Mouse (Mus musculus): Measurements from ENCODE around the gene Accsl. TPM values are rescaled to one million over a fixed set of nuclear protein-coding genes. Genes with fewer than 3 reads are reported as not detected.

The Accsl gene
- polyA plus RNA-seq, 1 experiment from 2014 or later, result not detected

- DNase-seq (ENCODE audit: low read depth, low spot score) (no peak), ATAC-seq (no peak)
- H3K27me3 ChIP-seq, result peaks cover 10% of the 10 kb centered on the region
- no peak for TF ChIP-seq CTCF (IDR thresholded peaks at IDR 0.05)
- in situ Hi-C loops (cut with MboI; ENCODE audit: low pct_unique_long_range_greater_than_20kb), result no loop called here
- ChIA-PET CTCF (interaction anchor here (0.7 to 3.5 kb wide), 2 partner anchors 19 to 28 kb away, joined by 3 to 12 read pairs; partner anchors contain the start of gene Ext2), POLR2A (no interaction called here)
Measured at GRCm38 (mm10) chr2:93851303-93851702, 17.7 kb downstream of the Accsl start.

GRCm38 (mm10) chr2:93850317-93850944, 18.5 kb downstream of the Accsl start:
- in situ Hi-C loops (cut with MboI; ENCODE audit: low pct_unique_long_range_greater_than_20kb), result no loop called here
- TF ChIP-seq CTCF (IDR thresholded peaks at IDR 0.05), result no peak
- DNase-seq (ENCODE audit: low read depth, low spot score) (no peak), ATAC-seq (no peak)
- POLR2A ChIA-PET, result interaction anchor here (0.6 kb wide), 1 partner anchor 27 kb away, joined by 3 read pairs; no protein-coding TSS in a partner anchor
- CTCF ChIA-PET, result interaction anchor here (0.7 to 3.5 kb wide), 6 partner anchors 19 to 152 kb away, joined by 3 to 12 read pairs (median 3); partner anchors contain the start of genes Accsl and Ext2
- H3K27me3 ChIP-seq, result peaks cover under 1% of the 10 kb centered on the region

GRCm38 (mm10) chr2:93849505-93850089, 19.4 kb downstream of the Accsl start, which contains the start of gene Accs:
Gene Accs (minus strand): TSS chr2:93849943.
- ATAC-seq, result peak; percentile 97
- H3K27me3 ChIP-seq, result no peaks in the 10 kb centered on the region
- DNase-seq (ENCODE audit: low read depth, low spot score), result no peak
- ChIA-PET CTCF (interaction anchor here (0.7 to 3.5 kb wide), 7 partner anchors 12 to 153 kb away, joined by 3 to 12 read pairs (median 3); partner anchors contain the start of genes Accsl and Ext2), POLR2A (no interaction called here)
- TF ChIP-seq CTCF (IDR thresholded peaks at IDR 0.05), result no peak
- in situ Hi-C loops (cut with MboI; ENCODE audit: low pct_unique_long_range_greater_than_20kb), result no loop called here

GRCm38 (mm10) chr2:93841349-93841748, 27.6 kb downstream of the Accsl start:
- TF ChIP-seq CTCF (IDR thresholded peaks at IDR 0.05), result no peak
- CTCF ChIA-PET, result no interaction called here
- POLR2A ChIA-PET, result no interaction called here
- DNase-seq (ENCODE audit: low read depth, low spot score) (no peak), ATAC-seq (no peak)
- no peaks in the 10 kb centered on the region for H3K27me3 ChIP-seq
- in situ Hi-C loops (cut with MboI; ENCODE audit: low pct_unique_long_range_greater_than_20kb), result no loop called here

DNA sequence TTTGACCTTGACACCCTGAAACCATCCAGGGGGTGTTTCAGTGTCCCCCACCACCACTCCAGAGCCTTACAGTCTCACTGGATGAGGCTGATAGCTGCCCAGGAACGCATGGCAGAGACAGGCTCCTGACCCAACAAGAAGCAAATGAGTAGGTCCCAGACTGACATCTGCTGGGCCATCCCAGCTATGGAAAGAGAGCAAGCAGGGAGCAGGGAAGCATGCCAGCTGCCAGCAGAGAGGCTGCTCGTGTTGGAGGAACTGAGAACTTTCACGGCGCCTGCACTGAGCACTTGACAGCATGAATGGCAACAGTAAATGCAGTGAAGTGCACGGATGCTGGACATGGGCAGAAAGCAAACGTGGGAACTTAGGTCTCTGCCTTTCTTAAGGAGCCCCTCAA, 28.8 kb downstream of the Accsl start:
- H3K27me3 ChIP-seq, result no peaks in the 10 kb centered on the region
- ChIA-PET POLR2A (no interaction called here), CTCF (interaction anchor here (2.1 kb wide), 1 partner anchor 16 kb away, joined by 6 read pairs; no protein-coding TSS in a partner anchor)
- ATAC-seq, result no peak
- in situ Hi-C loops (cut with MboI; ENCODE audit: low pct_unique_long_range_greater_than_20kb), result no loop called here
- TF ChIP-seq CTCF (IDR thresholded peaks at IDR 0.05), result no peak
- DNase-seq (ENCODE audit: low read depth, low spot score), result no peak

DNA sequence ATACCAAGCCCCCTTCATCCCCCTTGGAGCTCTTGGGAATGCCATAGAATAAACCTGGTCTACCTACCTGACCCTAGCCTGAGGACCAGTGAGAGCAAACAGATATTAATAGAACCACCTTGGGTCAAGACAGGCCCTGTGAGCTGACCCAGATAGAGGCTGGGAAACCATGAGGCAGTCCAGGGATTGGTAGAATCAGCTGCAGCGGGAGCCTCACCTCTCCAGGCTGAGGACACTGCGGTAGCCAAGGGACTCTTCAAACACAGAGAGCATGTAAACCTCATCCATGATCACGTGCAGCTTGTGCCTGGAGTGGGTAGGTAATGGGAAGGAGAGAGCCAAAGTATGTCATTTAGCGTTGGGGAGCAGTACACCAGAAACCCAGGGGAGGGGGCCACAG, 30.0 kb downstream of the Accsl start:
- ChIA-PET POLR2A (no interaction called here), CTCF (interaction anchor here (1.2 to 2.1 kb wide), 2 partner anchors 15 to 16 kb away, joined by 3 to 6 read pairs; partner anchors contain the start of gene Ext2)
- in situ Hi-C loops (cut with MboI; ENCODE audit: low pct_unique_long_range_greater_than_20kb), result no loop called here
- H3K27me3 ChIP-seq, result no peaks in the 10 kb centered on the region
- DNase-seq (ENCODE audit: low read depth, low spot score) (no peak), ATAC-seq (no peak)
- no peak for TF ChIP-seq CTCF (IDR thresholded peaks at IDR 0.05)

DNA sequence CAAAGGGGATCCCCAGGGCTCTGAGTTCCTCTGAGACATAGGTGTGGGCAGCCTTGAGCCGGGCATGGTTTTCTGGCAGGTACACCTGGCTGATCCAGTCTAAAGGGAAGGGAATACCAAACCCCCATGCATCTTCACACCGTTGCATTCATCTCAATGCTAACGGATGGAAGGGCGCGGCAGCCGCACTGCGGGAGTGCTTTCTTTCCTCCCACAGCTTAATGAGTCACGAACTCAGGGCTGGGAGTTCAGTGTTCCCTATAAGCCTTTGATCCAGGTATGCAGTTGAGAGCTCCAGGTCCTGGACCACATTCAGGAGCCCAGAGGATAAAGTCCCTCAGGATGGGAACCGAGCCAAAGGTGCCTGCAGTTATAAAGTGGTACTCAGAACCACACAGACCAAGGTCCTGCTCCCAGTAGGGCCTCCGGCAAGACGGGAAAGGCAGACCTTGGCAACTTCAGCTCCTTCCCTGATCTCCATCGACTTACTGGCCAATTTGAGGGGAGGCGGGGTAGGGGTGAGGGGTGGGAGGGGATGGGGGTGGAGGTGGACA, 32.6 kb downstream of the Accsl start:
- ATAC-seq, result no peak
- in situ Hi-C loops (cut with MboI; ENCODE audit: low pct_unique_long_range_greater_than_20kb), result no loop called here
- TF ChIP-seq CTCF (IDR thresholded peaks at IDR 0.05), result no peak
- ChIA-PET POLR2A (no interaction called here), CTCF (interaction anchor here (1.0 kb wide), 1 partner anchor 13 kb away, joined by 5 read pairs; no protein-coding TSS in a partner anchor)
- DNase-seq (ENCODE audit: low read depth, low spot score), result no peak
- no peaks in the 10 kb centered on the region for H3K27me3 ChIP-seq

GRCm38 (mm10) chr2:93835596-93835995, 33.4 kb downstream of the Accsl start:
- in situ Hi-C loops (cut with MboI; ENCODE audit: low pct_unique_long_range_greater_than_20kb), result no loop called here
- ATAC-seq (no peak), DNase-seq (ENCODE audit: low read depth, low spot score) (no peak)
- CTCF ChIA-PET, result interaction anchor here (1.0 kb wide), 1 partner anchor 12 kb away, joined by 5 read pairs; no protein-coding TSS in a partner anchor
- no peak for TF ChIP-seq CTCF (IDR thresholded peaks at IDR 0.05)
- H3K27me3 ChIP-seq, result no peaks in the 10 kb centered on the region
- POLR2A ChIA-PET, result no interaction called here

GRCm38 (mm10) chr2:93823519-93823918, 45.4 kb downstream of the Accsl start:
- DNase-seq (ENCODE audit: low read depth, low spot score), result peak; percentile 38
- TF ChIP-seq CTCF (IDR thresholded peaks at IDR 0.05), result peak; percentile 83
- POLR2A ChIA-PET, result interaction anchor here (0.7 kb wide), 3 partner anchors 9 to 40 kb away, joined by 3 read pairs; no protein-coding TSS in a partner anchor
- CTCF ChIA-PET, result interaction anchor here (0.7 to 2.5 kb wide), 13 partner anchors 9 to 347 kb away, joined by 3 to 24 read pairs (median 4); partner anchors contain the start of gene Accs
- ATAC-seq, result peak; percentile 31
- H3K27me3 ChIP-seq, result no peaks in the 10 kb centered on the region
- in situ Hi-C loops (cut with MboI; ENCODE audit: low pct_unique_long_range_greater_than_20kb), result no loop called here

DNA sequence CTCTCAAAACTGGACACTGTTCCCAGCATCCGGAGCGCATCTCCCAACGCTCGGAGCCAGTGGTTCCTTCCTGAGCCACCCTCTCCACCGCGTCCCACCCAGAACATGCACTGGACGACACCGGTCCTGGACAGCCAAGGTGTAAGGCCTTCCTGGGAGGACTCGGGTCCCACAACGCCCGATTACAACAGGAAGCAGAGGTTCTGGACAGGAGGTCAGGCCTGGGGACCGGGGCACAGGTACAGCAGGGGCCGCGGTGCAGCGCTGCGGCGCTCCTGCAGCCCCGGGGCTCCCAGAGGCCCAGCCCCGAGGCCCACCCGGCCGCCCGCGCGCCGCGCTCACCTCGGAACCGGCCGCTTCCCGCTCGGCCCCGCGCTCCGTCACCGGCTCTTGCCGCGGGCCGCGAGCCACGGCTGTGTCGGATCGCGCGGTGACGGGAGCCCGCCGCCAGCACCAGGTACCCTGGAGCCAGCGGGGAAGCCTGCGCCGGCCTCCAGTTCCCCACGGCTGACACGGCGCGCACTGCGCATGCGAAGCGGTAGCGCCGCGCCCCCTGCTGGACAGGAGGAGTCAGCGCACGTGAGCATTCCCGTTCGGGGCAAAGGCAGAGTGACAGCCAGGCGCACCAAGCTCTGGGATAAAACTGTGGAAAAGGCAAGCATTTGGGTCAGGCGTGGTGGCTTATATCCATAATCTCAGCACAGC, 46.8 kb downstream of the Accsl start, which contains the start of gene Ext2:
Ext2 (minus strand) TSS at position 524 of the 705 bp plus-strand sequence.
- in situ Hi-C loops (cut with MboI; ENCODE audit: low pct_unique_long_range_greater_than_20kb), result no loop called here

More for the DNA sequence above, 46.8 kb downstream of the Accsl start, which contains the start of gene Ext2:
- ChIA-PET POLR2A (no interaction called here), CTCF (interaction anchor here (0.9 to 2.5 kb wide), 8 partner anchors 10 to 360 kb away, joined by 3 to 24 read pairs (median 4); partner anchors contain the start of gene Accs)
- peak; percentile 100 for TF ChIP-seq CTCF (IDR thresholded peaks at IDR 0.05)
- no peak for DNase-seq (ENCODE audit: low read depth, low spot score)
- no peaks in the 10 kb centered on the region for H3K27me3 ChIP-seq
- peak; percentile 91 for ATAC-seq

Measured in Patski (cell line).